Mouse (Mus musculus): ENCODE measurements around the gene Ppm1n. TPM values are rescaled to one million over a fixed set of nuclear protein-coding genes. Genes with fewer than 3 reads are reported as not detected.

Ppm1n gene
- total and polyA plus RNA-seq, 3 experiments, result not detected

- Histone ChIP-seq H3K9me3 (replicated peaks; ENCODE audit: insufficient read depth, low read length) (no peaks in the 10 kb centered on the region), H3K79me2 (ENCODE audit: control insufficient read depth, insufficient read depth, low read length, poor library complexity) (no peaks in the 10 kb centered on the region), H3K27ac (ENCODE audit: control insufficient read depth, low read depth, low read length) (no peak overlapping the region; the same call in 1 of the 2 replicates), H3K4me3 (ENCODE audit: control insufficient read depth in 1 of 2, insufficient read depth in 1 of 2, low read depth in 2 of 2, low read length in 2 of 2) (no peak overlapping the region), H3K9ac (ENCODE audit: control insufficient read depth, low read depth, low read length, poor library complexity, severe bottlenecking) (no peak overlapping the region), H3K4me1 (ENCODE audit: control insufficient read depth in 1 of 2, insufficient read depth in 2 of 2, low read length in 2 of 2) (peaks cover 0 to 16% of the 10 kb centered on the region in 2 experiments; a peak in 3 of 4 replicates), H3K27me3 (ENCODE audit: control insufficient read depth in 1 of 2, insufficient read depth in 2 of 2, low read length in 2 of 2) (no peaks in the 10 kb centered on the region), H3K36me3 (ENCODE audit: control insufficient read depth in 1 of 2, insufficient read depth in 2 of 2, low read length in 2 of 2) (peaks cover 4 to 14% of the 10 kb centered on the region in 2 experiments; a peak in 3 of 4 replicates)
- TF ChIP-seq MAFK (IDR thresholded peaks at IDR 0.05; ENCODE audit: borderline replicate concordance, low read depth, low read length) (no peak), ZMIZ1 (IDR thresholded peaks at IDR 0.05; ENCODE audit: low read depth, low read length) (no peak), JUND (IDR thresholded peaks at IDR 0.05; ENCODE audit: low read depth, low read length) (no peak)
- DNase-seq (ENCODE audit: low read depth, low spot score), result no peak
Observed at GRCm38 (mm10) chr7:19247511-19247910, 32.4 kb downstream of the Ppm1n start.

- Histone ChIP-seq H3K27ac (ENCODE audit: control insufficient read depth, low read depth, low read length) (0 out of 2 replicates have a peak overlapping the region, but pooled peaks have one; percentile 11), H3K79me2 (ENCODE audit: control insufficient read depth, insufficient read depth, low read length, poor library complexity) (peaks cover 1% of the 10 kb centered on the region; the same call in 1 of the 2 replicates), H3K9me3 (replicated peaks; ENCODE audit: insufficient read depth, low read length) (no peaks in the 10 kb centered on the region), H3K36me3 (ENCODE audit: control insufficient read depth in 1 of 2, insufficient read depth in 2 of 2, low read length in 2 of 2) (peaks cover 4 to 14% of the 10 kb centered on the region in 2 experiments; a peak in 3 of 4 replicates), H3K4me1 (ENCODE audit: control insufficient read depth in 1 of 2, insufficient read depth in 2 of 2, low read length in 2 of 2) (peaks cover 0 to 16% of the 10 kb centered on the region in 2 experiments; a peak in 3 of 4 replicates), H3K4me3 (ENCODE audit: control insufficient read depth in 1 of 2, insufficient read depth in 1 of 2, low read depth in 2 of 2, low read length in 2 of 2) (no peak overlapping the region), H3K27me3 (ENCODE audit: control insufficient read depth in 1 of 2, insufficient read depth in 2 of 2, low read length in 2 of 2) (no peaks in the 10 kb centered on the region), H3K9ac (ENCODE audit: control insufficient read depth, low read depth, low read length, poor library complexity, severe bottlenecking) (no peak overlapping the region)
- peak; percentile 26 for DNase-seq (ENCODE audit: low read depth, low spot score)
- peak in 1 of 2 experiments; percentile 22; a peak in 1 of 4 replicates for TF ChIP-seq EP300 (IDR thresholded peaks at IDR 0.05; ENCODE audit: low read depth in 1 of 2, low read length in 2 of 2)
- TF ChIP-seq GATA1 (IDR thresholded peaks at IDR 0.05; ENCODE audit: low read depth, low read length), result peak; percentile 78
- TF ChIP-seq SMC3 (IDR thresholded peaks at IDR 0.05; ENCODE audit: low read depth, low read length), result no peak
- TF ChIP-seq CHD2 (IDR thresholded peaks at IDR 0.05; ENCODE audit: low read length), result no peak
- 0 out of 2 replicates have a peak, but pooled peaks have one; percentile 9 for TF ChIP-seq TCF12 (IDR thresholded peaks at IDR 0.05; ENCODE audit: low read depth, low read length)
Observed at GRCm38 (mm10) chr7:19246855-19247254, 33.0 kb downstream of the Ppm1n start.

- TF ChIP-seq NELFE (IDR thresholded peaks at IDR 0.05; ENCODE audit: low read depth, low read length) (no peak), EP300 (IDR thresholded peaks at IDR 0.05; ENCODE audit: low read depth in 1 of 2, low read length in 2 of 2) (no peak), GABPA (IDR thresholded peaks at IDR 0.05; ENCODE audit: low read depth, low read length) (no peak), ZMIZ1 (IDR thresholded peaks at IDR 0.05; ENCODE audit: low read depth, low read length) (no peak), MAX (IDR thresholded peaks at IDR 0.05; ENCODE audit: low read length) (no peak), MAZ (IDR thresholded peaks at IDR 0.05; ENCODE audit: low read depth, low read length) (no peak), TBP (IDR thresholded peaks at IDR 0.05; ENCODE audit: low read depth, low read length) (no peak)
- no peak for DNase-seq (ENCODE audit: low read depth, low spot score)
- Histone ChIP-seq H3K4me1 (ENCODE audit: control insufficient read depth in 1 of 2, insufficient read depth in 2 of 2, low read length in 2 of 2) (peaks cover 4 to 16% of the 10 kb centered on the region in 2 experiments; a peak in 3 of 4 replicates), H3K9me3 (replicated peaks; ENCODE audit: insufficient read depth, low read length) (no peaks in the 10 kb centered on the region), H3K27ac (ENCODE audit: control insufficient read depth, low read depth, low read length) (no peak overlapping the region), H3K36me3 (ENCODE audit: control insufficient read depth in 1 of 2, insufficient read depth in 2 of 2, low read length in 2 of 2) (peaks cover 4 to 14% of the 10 kb centered on the region in 2 experiments; a peak in 3 of 4 replicates), H3K4me3 (ENCODE audit: control insufficient read depth in 1 of 2, insufficient read depth in 1 of 2, low read depth in 2 of 2, low read length in 2 of 2) (no peak overlapping the region), H3K27me3 (ENCODE audit: control insufficient read depth in 1 of 2, insufficient read depth in 2 of 2, low read length in 2 of 2) (no peaks in the 10 kb centered on the region), H3K79me2 (ENCODE audit: control insufficient read depth, insufficient read depth, low read length, poor library complexity) (peaks cover 8% of the 10 kb centered on the region), H3K9ac (ENCODE audit: control insufficient read depth, low read depth, low read length, poor library complexity, severe bottlenecking) (no peak overlapping the region)
Observed at GRCm38 (mm10) chr7:19245083-19245482, 34.8 kb downstream of the Ppm1n start.

All from MEL (cell line).